Mouse (Mus musculus) left cerebral cortex, postnatal 36 days (tissue): ENCODE data around the gene Zfp362. TPM values are rescaled to one million over a fixed set of nuclear protein-coding genes. Genes with fewer than 3 reads are reported as not detected.

Experiments
- DNase-seq, 2 experiments: peaks; one replicate each; pipeline ENCODE4 v3.0.0; 2021 to 2022; ENCODE audit warnings: low spot score in 2 of 2, mixed read lengths in 1 of 2
- intact Hi-C: fragments of 180-260 bp; cut with DNase I; formaldehyde crosslinking; loops from one replicate; pipeline ENCODE4 v1.15.1; 2025
- total RNA-seq, 2 experiments: library from RNA; stranded (reverse); gene quantifications; 2 replicates each; pipeline ENCODE4 v1.2.3; 2021

Gene Zfp362
- total RNA-seq, 2 experiments from 2014 or later: 30.0 to 31.6 TPM

DNA sequence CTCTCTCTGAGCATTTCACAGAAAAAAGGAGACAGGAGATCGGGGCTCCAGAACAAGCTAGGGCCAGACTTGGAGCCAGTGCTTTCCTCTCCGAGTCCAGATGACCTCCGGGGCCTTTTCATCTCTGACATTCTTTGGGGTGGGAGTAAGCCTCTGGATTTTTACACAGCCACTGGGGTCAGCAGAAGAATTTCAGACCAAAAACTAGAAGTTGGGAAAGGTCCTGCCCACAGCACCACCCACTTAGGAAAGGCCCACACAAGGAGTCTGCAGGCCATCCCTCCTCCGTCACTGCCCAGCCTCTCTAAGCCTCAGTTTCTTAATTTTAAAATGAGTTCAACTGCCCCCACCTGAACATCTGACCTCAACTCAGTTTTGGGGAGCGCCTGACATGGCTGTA is 2.3 kb downstream of the Zfp362 start:
- intact Hi-C loops: no loop called here
- DNase-seq: no peak

DNA sequence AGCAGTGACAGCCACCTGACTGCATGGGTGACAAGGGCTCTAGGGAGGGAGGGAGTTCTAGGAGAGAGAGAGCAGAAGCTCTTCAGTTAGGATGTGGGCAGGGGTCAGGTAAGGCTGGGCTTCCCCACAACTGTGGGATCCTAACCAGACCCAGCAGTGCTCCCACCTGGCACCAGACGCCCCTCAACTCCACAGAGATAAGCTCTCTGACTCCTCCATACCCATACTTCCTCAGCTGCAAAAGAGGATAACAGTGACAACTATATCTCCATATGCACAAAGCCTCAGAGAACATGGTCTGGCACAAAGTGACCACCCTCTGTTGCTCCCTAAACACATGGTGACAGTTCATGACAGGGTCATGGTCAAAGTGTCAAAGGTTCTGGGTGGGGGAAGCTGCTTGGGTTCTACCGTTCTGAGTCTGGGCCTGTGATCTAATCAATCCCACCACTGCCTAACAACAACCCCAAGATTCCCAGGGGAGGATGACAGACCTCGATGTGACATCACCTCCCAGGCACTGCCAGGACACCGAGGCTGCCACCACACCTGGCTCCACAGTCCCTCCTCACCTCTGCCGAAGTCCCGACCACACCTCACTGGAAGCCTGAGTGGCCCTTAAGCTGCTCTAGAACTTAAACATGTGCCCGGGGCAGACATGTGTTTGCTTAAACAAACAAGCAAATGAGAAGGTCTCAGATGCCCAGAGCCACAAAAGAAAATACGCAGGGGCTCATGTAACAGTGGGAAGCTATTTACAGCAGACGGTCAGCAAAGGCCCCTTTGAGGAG is 4.0 kb downstream of the Zfp362 start:
- DNase-seq: no peak
- intact Hi-C loops: no loop called here

DNA sequence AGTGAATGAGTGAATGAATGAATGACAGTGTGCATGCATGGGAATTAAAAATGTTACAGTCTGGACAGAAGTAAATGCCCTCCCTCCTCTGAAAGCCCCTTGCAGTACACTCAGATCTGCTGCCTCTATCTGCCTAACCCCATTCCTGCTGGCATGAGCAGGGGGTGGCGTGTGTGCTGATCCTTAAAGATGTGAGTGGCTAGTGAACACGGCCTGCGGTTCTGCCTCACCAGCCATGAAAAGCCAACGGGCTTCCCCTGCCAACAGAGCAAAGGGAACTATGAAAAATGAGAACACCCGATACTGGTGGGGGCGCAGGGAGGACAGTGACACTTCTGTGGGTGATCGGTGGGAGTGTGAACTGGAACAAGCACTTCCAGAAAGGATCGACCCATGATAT is 9.1 kb downstream of the Zfp362 start:
- no peak for DNase-seq
- intact Hi-C loops: no loop called here

DNA sequence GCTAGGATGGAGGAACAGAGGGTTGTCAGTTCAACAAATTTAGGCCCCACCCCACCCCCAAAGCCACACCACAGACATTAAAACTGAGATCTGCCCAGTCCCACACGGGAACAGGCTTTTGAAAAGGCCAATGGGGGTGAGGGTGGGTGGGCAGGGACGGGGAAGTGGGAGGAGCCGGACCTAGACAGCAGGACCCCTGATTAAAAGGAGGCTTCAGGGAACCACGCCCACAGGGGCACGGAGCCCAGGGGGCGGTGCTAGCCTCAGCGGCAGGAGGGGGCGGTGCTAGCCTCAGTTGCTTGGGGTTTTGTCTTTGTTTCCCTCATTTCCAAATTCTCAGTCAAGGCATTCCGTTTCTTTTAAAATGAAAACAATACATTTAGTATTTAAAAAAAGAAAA is 10.2 kb downstream of the Zfp362 start:
- DNase-seq: no peak
- intact Hi-C loops: no loop called here

DNA sequence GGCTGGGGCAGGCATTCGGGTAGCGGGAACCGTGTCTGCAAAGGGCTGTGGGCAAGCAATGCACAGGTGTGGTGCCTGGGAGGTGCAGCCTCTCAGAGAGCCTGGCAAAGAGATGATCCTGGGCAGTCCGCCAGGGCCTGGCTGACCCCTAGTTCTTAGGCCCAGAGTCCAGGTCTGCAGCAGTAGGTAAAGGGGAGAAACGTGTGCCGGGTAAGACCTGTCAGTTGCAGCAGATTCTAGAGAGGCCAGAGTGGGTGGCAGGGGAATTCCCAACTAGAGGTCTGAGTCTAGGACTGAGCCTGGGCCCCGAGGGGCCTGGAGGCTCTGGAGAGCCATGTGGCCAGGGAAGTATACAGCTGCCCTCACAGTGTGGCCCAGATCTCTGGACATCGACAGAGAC is 11.6 kb downstream of the Zfp362 start:
- DNase-seq: no peak
- intact Hi-C loops: no loop called here

- intact Hi-C loops: no loop called here
Observed at GRCm38 (mm10) chr4:128793710-128794109, 12.1 kb downstream of the Zfp362 start.

DNA sequence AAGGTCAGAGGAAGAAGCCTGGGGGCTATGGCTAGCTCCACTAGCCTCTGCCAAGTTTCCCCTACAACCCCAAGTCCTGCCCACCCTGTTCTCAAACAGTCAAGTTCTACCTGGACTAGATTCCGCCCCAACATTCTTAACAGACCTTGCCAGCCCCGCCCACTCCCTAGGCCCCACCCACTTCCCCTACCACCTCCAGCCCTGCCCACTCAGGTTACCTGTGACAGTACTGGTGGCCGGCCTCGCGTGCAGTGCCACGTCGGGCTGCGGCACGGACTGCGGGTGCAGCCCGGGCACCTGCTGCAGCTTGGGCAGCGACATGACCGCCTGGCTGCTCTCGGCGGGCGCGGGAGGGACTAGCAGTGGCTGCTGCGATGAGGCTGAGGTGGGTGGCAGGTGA is 16.2 kb downstream of the Zfp362 start:
- DNase-seq: no peak
- intact Hi-C loops: no loop called here

More at GRCm38 (mm10) chr4:128793710-128794109, 12.1 kb downstream of the Zfp362 start:
- DNase-seq: no peak

DNA sequence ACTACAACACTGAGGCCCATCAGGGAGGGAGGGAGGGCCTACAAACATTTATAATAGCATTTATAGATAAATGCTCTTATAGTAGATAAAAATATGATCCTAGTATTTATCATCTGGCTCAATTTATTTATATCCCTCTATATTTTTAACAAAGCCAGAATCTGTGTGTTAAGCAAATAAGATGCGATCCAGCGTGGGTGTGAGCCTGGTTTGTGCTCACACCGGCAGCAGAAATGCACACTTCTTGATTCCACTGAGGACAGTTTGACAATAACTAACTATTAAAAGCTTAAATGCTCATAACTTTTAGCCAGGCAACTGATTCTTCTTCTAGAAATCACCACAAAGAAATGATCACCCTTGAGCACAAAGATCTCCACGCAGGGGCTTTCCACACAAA is 17.7 kb downstream of the Zfp362 start:
- no peak for DNase-seq
- intact Hi-C loops: no loop called here

DNA sequence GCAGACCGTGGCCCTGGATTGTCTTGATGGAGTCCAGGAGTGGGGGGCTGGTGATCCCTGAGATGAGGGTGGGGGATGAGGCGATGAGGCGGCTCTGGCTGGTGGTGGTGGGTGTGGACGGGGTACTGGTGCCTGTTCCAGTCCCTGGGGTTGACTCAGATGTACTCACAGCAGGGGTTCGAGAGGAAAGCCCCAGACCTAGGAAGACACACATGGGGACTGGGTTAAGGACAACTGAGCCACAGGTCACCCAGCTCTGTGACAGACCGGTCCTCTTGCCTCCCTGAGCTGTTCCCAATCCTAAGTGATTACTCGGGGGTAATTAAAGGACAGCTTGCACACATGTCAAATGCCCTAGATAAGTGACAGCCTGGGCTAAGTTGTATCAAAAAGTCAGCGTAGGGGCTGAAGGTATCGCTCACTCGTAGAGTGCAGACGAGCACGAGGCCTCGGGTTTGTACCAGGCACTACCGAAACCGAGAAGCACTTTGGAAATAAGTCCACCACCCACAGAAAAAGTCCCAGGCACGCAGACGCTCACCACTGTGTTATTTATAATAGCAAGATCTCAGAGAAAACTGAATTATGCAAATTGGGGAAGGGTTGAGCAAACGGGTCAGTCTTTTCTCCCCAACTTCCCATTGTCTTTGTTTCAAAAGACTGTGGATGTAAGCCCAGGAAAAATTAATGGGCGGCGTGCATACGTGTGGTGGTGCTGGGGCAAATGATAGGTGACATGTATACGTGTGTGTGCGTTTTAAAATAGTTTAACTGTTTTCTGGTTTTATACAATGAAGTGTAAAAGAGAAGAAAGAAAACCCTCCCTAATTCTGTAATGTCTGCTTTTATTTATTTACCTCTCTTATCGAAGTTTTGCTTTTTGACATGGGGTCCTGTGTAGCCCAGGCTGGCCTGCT is 18.6 kb downstream of the Zfp362 start:
- intact Hi-C loops: no loop called here
- DNase-seq: peak in 1 of 2 experiments; percentile 42

- DNase-seq: no peak
- intact Hi-C loops: loop anchor here (1.0 kb wide), 1 partner anchor 39 kb away; no protein-coding TSS in a partner anchor
Observed at GRCm38 (mm10) chr4:128785921-128786654, 19.8 kb downstream of the Zfp362 start.

DNA sequence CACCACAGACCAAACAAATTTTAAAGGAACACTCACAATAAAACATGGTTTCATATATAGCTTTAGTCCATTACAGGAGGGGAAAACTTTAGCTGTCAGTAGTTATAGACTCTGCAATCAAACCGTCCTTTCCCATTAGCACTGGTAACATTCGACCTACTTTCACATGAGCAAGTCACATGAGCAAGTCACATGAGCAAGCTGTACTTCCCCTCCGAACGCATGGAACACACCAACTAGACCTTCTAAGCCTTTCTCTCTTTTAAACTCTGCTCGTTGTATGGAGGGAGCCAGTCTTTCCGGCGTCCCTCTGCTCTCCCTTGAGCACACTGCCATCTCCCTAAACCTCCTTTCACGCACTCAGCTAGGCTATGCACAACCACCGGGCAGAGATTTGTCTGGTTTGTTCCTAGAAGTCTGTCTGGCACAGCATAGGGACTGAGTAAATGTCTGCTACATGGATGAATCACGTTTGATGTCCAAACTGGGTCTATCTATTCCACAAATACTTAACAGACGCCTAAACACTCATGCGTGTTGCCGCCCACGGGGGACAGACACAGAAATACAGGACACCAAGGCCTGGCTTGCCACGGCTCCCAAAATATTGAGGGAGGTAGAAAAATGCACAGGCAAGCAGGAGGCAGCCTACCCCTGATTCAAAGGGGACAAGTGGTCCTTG is 20.8 kb downstream of the Zfp362 start:
- peak; percentile 28 to 38 for DNase-seq
- intact Hi-C loops: no loop called here

DNA sequence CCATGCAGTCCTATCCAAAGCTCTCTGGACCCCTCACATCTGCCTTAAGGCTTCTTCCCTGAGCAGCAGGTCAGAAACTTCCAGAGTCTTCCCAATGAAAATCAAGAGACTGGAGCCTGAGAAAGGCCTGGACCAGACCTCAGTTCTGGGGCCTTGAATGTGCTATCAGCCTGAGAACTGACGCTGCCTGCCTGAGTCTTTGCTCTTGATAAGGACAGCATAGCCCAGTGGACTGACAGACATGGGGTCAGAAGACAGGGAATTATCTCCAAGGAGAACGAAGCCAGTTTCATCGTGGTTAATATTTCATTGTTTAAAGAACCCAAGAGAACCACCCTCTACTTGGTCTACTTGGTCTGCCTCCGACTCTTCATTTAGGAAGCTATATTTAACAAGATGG is 23.2 kb downstream of the Zfp362 start:
- intact Hi-C loops: no loop called here
- no peak for DNase-seq

- DNase-seq: no peak
- intact Hi-C loops: no loop called here
Observed at GRCm38 (mm10) chr4:128782037-128782436, 23.8 kb downstream of the Zfp362 start.

DNA sequence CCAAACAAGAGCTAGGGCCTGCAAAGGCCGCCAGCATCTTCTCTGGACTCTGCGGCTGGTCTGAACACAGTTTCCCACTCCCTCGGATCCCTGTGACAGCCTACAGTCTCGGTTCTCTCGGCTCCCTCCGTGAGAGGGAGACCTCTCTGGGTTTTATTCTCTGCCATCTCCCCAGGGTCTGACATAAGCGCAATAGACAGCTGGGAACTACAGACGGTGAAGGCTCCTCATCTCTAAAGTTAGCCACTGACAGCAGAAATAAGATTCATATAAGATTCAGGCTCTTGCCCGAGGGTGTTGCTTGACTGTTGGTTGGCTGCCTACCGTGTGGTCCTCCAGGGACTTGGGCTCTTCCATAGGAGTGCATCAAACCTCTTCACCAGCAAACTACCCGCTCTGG is 28.3 kb downstream of the Zfp362 start:
- intact Hi-C loops: loop anchor here (2.0 to 5.0 kb wide), 2 partner anchors 67 to 80 kb away; no protein-coding TSS in a partner anchor

GRCm38 (mm10) chr4:128776568-128777289 is 29.1 kb downstream of the Zfp362 start:
- intact Hi-C loops: loop anchor here (2.0 to 5.0 kb wide), 2 partner anchors 66 to 81 kb away; no protein-coding TSS in a partner anchor

More for the DNA sequence above, 28.3 kb downstream of the Zfp362 start:
- peak in 1 of 2 experiments; percentile 32 for DNase-seq

DNA sequence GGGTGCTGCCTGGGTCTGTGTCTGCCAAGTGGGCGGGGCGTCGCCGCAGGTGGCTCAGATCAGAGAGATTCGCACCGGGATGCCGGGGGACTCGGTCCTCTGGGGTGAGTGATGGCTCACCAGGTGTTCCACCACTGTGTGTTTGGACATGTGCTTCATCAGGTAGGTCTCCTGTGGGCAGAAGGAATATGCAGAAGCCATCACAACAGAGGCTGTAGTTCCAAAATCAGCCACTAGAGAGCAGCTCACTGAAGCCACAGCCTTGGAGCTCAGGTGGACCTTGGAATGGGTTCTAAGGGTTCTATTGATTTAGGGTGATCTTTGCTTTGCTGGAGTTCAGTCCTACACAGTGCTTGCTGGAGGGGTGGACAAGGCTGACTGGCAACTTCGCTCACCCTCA is 31.4 kb downstream of the Zfp362 start:
- peak in 1 of 2 experiments; percentile 36 for DNase-seq
- intact Hi-C loops: loop anchor here (5.0 kb wide), 1 partner anchor 147 kb away; no protein-coding TSS in a partner anchor

More at GRCm38 (mm10) chr4:128776568-128777289, 29.1 kb downstream of the Zfp362 start:
- DNase-seq: peak; percentile 66 to 67

DNA sequence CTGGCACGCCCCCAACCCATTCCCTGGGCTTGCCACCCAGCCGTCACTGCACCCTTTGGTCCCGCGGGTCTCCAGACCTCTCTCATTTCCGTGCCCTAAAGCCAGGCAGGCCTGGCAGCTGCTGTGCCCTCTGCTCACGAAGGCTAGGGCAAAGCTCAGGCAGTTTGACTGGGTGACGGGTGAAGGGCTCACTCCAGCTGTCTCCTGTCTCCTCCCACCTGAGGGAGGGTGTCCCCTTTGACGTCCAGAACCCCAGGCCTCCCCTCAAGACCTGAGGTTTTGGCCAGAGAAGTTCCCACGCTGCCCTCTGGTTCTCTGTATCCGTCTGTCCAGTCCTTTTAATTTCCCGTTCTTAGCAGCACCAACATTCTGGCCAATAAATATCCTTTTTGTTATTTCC is 32.0 kb downstream of the Zfp362 start:
- DNase-seq: no peak
- intact Hi-C loops: loop anchor here (5.0 kb wide), 1 partner anchor 147 kb away; no protein-coding TSS in a partner anchor

DNA sequence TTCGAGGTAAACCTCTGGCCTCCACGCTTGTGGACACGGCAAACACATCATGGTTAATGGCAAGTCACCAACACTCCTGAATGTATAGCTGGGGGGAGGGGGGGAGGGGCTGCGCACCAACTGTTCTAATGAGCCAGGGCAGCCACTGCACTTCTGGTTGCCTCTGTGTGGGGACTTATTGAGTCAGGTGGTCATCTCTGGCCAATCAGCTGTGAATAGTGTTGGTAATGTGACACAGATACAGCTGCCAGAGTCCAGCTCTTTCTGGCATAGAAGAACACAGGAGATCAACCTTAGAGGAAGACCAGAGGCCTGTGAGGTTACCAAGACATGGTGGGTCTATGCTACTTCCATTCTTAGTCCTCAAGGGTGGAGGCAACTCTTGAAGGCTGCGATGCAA is 35.1 kb downstream of the Zfp362 start:
- DNase-seq: no peak
- intact Hi-C loops: loop anchor here (5.0 kb wide), 1 partner anchor 143 kb away; no protein-coding TSS in a partner anchor
